9 mouse cellular contexts compared by ENCODE assay signal in the genomic region with DNA sequence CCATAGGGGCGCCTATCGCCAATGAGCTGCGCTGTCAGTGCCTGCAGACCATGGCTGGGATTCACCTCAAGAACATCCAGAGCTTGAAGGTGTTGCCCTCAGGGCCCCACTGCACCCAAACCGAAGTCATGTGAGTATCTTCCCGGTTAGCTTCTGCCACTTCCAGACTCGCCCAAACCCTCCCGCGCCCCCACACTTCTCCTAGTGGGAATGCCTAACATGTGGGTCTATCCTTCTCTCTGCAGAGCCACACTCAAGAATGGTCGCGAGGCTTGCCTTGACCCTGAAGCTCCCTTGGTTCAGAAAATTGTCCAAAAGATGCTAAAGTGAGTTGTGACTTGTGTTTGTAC. TPM values are rescaled to one million over a fixed set of nuclear protein-coding genes. Genes with fewer than 3 reads are reported as not detected.
DNase-seq lines count a peak whose midpoint lies in the region; ATAC-seq and TF ChIP-seq lines count a peak whose summit lies in the region.
"Had no signal": no experiment of that assay in that cellular context is flagged by ENCODE, and none has a peak within 500 bp of the region (broad histone marks: within the 10 kb centered on the region; RNA-seq: fewer than 3 reads in every experiment).

No protein-coding gene starts in this region.

- DNase-seq in heart, postnatal 4 days = no peak
- DNase-seq in ES-E14 (ENCODE audit: low read depth, low spot score) = no peak
- DNase-seq in hindbrain, embryonic 10.5 days (ENCODE audit: low spot score) = no peak
- DNase-seq in midbrain, embryonic 10.5 days (ENCODE audit: low spot score) = no peak
- no peak for DNase-seq in ovary, adult 18-20 months (ENCODE audit: low spot score)
- DNase-seq in thymus, postnatal 25 days = no peak

- H3K9ac ChIP-seq in heart, embryonic 13.5 days = peak overlapping the region; percentile 81
- no peak overlapping the region; the same call in 1 of the 2 replicates for H3K9ac ChIP-seq in ES-E14 (ENCODE audit: insufficient read depth, low read depth, low read length, poor library complexity, severe bottlenecking)

- H3K27ac ChIP-seq in heart, embryonic 13.5 days (replicated peaks) = no peak overlapping the region
- H3K27ac ChIP-seq in ES-E14 (ENCODE audit: insufficient read depth, low read depth, low read length, poor library complexity, severe bottlenecking) = no peak overlapping the region
- H3K27ac ChIP-seq in hindbrain, embryonic 10.5 days = peak overlapping the region; percentile 72; the same call in 1 of the 2 replicates
- H3K27ac ChIP-seq in midbrain, embryonic 10.5 days (replicated peaks) = peak overlapping the region; percentile 63
- H3K27ac ChIP-seq: macrophage had no signal

- no peaks in the 10 kb centered on the region for H3K9me3 ChIP-seq in heart, embryonic 13.5 days
- H3K9me3 ChIP-seq in ES-E14 (ENCODE audit: control insufficient read depth, insufficient read depth, low read depth, low read length) = no peaks in the 10 kb centered on the region
- no peaks in the 10 kb centered on the region for H3K9me3 ChIP-seq in hindbrain, embryonic 10.5 days
- no peaks in the 10 kb centered on the region for H3K9me3 ChIP-seq in midbrain, embryonic 10.5 days (replicated peaks)

- peak overlapping the region; percentile 60 for H3K4me3 ChIP-seq in heart, embryonic 13.5 days
- H3K4me3 ChIP-seq in ES-E14 (ENCODE audit: insufficient read depth in 1 of 2, low read depth in 1 of 2, low read length in 2 of 2, poor library complexity in 1 of 2, severe bottlenecking in 1 of 2) = peak overlapping the region; percentile 52 to 58
- H3K4me3 ChIP-seq in hindbrain, embryonic 10.5 days = peak overlapping the region; percentile 60
- H3K4me3 ChIP-seq in midbrain, embryonic 10.5 days = peak overlapping the region; percentile 63

- H3K27me3 ChIP-seq in heart, embryonic 13.5 days (replicated peaks) = peaks cover 6% of the 10 kb centered on the region; the same call in 1 of the 2 replicates
- peaks cover 9% of the 10 kb centered on the region; the same call in 1 of the 2 replicates for H3K27me3 ChIP-seq in hindbrain, embryonic 10.5 days (ENCODE audit: insufficient read depth, poor library complexity, severe bottlenecking)
- H3K27me3 ChIP-seq in midbrain, embryonic 10.5 days (ENCODE audit: low read depth, poor library complexity, severe bottlenecking) = peaks cover 8% of the 10 kb centered on the region

- H3K36me3 ChIP-seq in heart, embryonic 13.5 days = no peaks in the 10 kb centered on the region
- no peaks in the 10 kb centered on the region for H3K36me3 ChIP-seq in ES-E14 (ENCODE audit: control insufficient read depth, insufficient read depth, low read length, poor library complexity, severe bottlenecking)
- no peaks in the 10 kb centered on the region for H3K36me3 ChIP-seq in hindbrain, embryonic 10.5 days
- no peaks in the 10 kb centered on the region for H3K36me3 ChIP-seq in midbrain, embryonic 10.5 days

- H3K4me1 ChIP-seq in heart, embryonic 13.5 days = peaks cover 16% of the 10 kb centered on the region
- 0 out of 4 replicates have a peak, but pooled peaks cover 0 to 2% of the 10 kb centered on the region in 2 experiments for H3K4me1 ChIP-seq in ES-E14 (ENCODE audit: control insufficient read depth in 2 of 2, insufficient read depth in 2 of 2, low read length in 2 of 2, poor library complexity in 1 of 2)
- peaks cover 11% of the 10 kb centered on the region; the same call in 1 of the 2 replicates for H3K4me1 ChIP-seq in hindbrain, embryonic 10.5 days (replicated peaks)
- peaks cover 12% of the 10 kb centered on the region for H3K4me1 ChIP-seq in midbrain, embryonic 10.5 days

- 27% methylated on average over 10 of the region's 10 CpGs for WGBS in heart, embryonic 13.5 days
- WGBS in hindbrain, embryonic 10.5 days = 26% methylated on average over 10 of the region's 10 CpGs
- WGBS in midbrain, embryonic 10.5 days = 20% methylated on average over 10 of the region's 10 CpGs

- no peak for ATAC-seq in heart, embryonic 13.5 days (ENCODE audit: extremely low read depth, insufficient number of reproducible peaks, low FRiP score, low TSS enrichment)
- no peak for ATAC-seq in megakaryocyte progenitor cell, adult 5-6 weeks (replicated peaks; ENCODE audit: poor library complexity)

- H3K4me2 ChIP-seq in heart, embryonic 13.5 days = peak overlapping the region; percentile 85

- in situ Hi-C loops in ES-E14 (cut with MboI; ENCODE audit: low sequenced_read_pairs in 2 of 2, unreplicated experiment in 2 of 2) = no loop called here

TF ChIP-seq in ES-E14, 5 proteins besides CTCF, POLR2A, EP300 and RAD21:
- TF ChIP-seq CHD2 (IDR thresholded peaks at IDR 0.05; ENCODE audit: low read depth, low read length) = no peak
TF ChIP-seq in ES-E14: peak in this region for 0.

RNA-seq across cellular contexts. Expression of a gene that starts 0.4 kb away (rescaled TPM):
- 0.45 and 0.69 TPM in 2 replicates for polyA plus RNA-seq in heart, embryonic 13.5 days (2015; fragmentation: Nextera tagmentation; extraction: Ambion mirVana)
- total RNA-seq in heart, postnatal 4 days (2021) = under 1 TPM; 0.45 to 0.72 TPM
- total RNA-seq in ES-E14 (2012; rRNA removed) = 0.45 TPM in 1 of 2 replicates, not detected in the other
- polyA plus RNA-seq in hindbrain, embryonic 10.5 days (2016; fragmentation: Nextera tagmentation; extraction: Ambion mirVana) = not detected in 2 replicates
- polyA plus RNA-seq in midbrain, embryonic 10.5 days (2016; fragmentation: Nextera tagmentation; extraction: Ambion mirVana) = not detected in 2 replicates
- not detected in 2 replicates for total RNA-seq in megakaryocyte progenitor cell, adult 5-6 weeks (2015)
- not detected in 2 replicates for total RNA-seq in megakaryocyte progenitor cell, adult 5-6 weeks (2017)

RNA-seq across cellular contexts. Expression of a gene that starts 12.2 kb away (rescaled TPM):
- not detected in 2 replicates for polyA plus RNA-seq in heart, embryonic 13.5 days (2015; fragmentation: Nextera tagmentation; extraction: Ambion mirVana)
- not detected for total RNA-seq in heart, postnatal 4 days (2021)
- not detected in 2 replicates for total RNA-seq in ES-E14 (2012; rRNA removed)
- polyA plus RNA-seq in hindbrain, embryonic 10.5 days (2016; fragmentation: Nextera tagmentation; extraction: Ambion mirVana) = not detected in 2 replicates
- polyA plus RNA-seq in midbrain, embryonic 10.5 days (2016; fragmentation: Nextera tagmentation; extraction: Ambion mirVana) = not detected in 2 replicates
- total RNA-seq in megakaryocyte progenitor cell, adult 5-6 weeks (2015) = 7.3 and 32.4 TPM in 2 replicates
- total RNA-seq in megakaryocyte progenitor cell, adult 5-6 weeks (2017) = 9.4 and 27.4 TPM in 2 replicates

RNA-seq across cellular contexts. Expression of a gene that starts 39.5 kb away (rescaled TPM):
- polyA plus RNA-seq in heart, embryonic 13.5 days (2015; fragmentation: Nextera tagmentation; extraction: Ambion mirVana) = 28.1 and 31.3 TPM in 2 replicates
- total RNA-seq in heart, postnatal 4 days (2021) = 10 to 100 TPM; 17.6 to 19.2 TPM
- total RNA-seq in ES-E14 (2012; rRNA removed) = 4.0 and 4.8 TPM in 2 replicates
- 58.6 and 71.3 TPM in 2 replicates for polyA plus RNA-seq in hindbrain, embryonic 10.5 days (2016; fragmentation: Nextera tagmentation; extraction: Ambion mirVana)
- 68.4 and 73.0 TPM in 2 replicates for polyA plus RNA-seq in midbrain, embryonic 10.5 days (2016; fragmentation: Nextera tagmentation; extraction: Ambion mirVana)
- 12.6 and 14.6 TPM in 2 replicates for total RNA-seq in megakaryocyte progenitor cell, adult 5-6 weeks (2015)
- 5.8 and 10.6 TPM in 2 replicates for total RNA-seq in megakaryocyte progenitor cell, adult 5-6 weeks (2017)

Comparison
In these comparisons a context has a peak if more than half of its experiments do, and no peak if none do; other contexts are left out.
1. H3K27ac ChIP-seq: peak in hindbrain, embryonic 10.5 days (single experiment) and midbrain, embryonic 10.5 days (single experiment); none in heart, embryonic 13.5 days (single experiment) and ES-E14 (single experiment).
2. Peak in every context shown above with its lines, with median percentiles within 50 percentile points of each other: H3K4me3 ChIP-seq.